Mouse (Mus musculus): ENCODE measurements at regions not wholly inside any gene's neighbourhood (a gene's known extent, or its start where the extent isn't known, plus 50 kb on each side); places are given as distances from the start of the nearest gene placed in this dataset.

DNA sequence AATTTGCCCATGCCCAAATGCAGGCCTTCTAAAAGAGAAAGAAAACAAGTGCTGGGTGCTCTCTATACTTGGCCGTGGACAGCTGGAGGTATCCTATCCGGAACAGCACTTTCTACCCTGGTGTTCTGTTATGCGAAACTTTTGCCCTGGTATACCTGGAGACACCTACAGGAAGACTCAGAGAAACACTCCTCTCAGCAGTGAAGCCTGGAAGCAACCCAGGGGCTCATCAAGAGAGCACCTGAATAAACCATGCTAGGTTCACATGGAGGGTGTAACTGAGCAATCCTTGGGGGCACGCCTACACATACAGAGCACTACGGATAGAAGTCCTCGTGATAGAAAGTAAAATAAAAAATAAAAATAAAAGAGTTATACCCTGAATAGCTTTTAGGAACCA lies 178.4 kb downstream of the Nrp2 start:
- TF ChIP-seq POLR2A (IDR thresholded peaks at IDR 0.05; ENCODE audit: borderline replicate concordance, extremely low read depth, insufficient read depth, insufficient read length, poor library complexity, severe bottlenecking) (no peak), CTCF (IDR thresholded peaks at IDR 0.05; ENCODE audit: borderline replicate concordance, extremely low read depth, insufficient read depth, insufficient read length) (no peak)

All from brain, embryonic 14.5 days (tissue).